Mouse (Mus musculus) fat pad, adult 2 months (tissue): ENCODE results near the gene Tet3.

ENCODE experiments used
- DNase-seq: peaks from one replicate; pipeline ENCODE4 v3.0.0-alpha.2; 2011; ENCODE audit warnings: low read depth, low spot score; ENCODE audit errors: extremely low read depth

The Tet3 gene

DNA sequence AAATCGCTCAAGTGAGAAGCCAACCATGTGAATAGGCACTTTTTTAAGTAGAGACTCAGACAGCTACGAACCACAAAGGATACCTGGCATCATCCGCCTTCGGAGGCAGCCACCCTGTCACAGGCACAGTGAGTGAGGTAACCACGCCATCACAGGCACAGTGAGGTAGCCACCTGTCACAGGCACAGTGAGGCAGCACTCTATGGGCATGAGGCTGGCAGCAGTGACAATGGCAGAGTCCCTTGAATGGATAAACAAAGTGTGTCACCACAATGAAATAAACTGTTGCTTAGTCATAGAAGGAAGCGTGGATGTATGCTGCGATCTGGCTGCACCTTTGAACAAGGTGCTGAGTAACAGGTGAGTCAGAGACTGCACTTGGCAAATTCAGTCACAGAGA, 19.7 kb upstream of the Tet3 start:
- no peak for DNase-seq

DNA sequence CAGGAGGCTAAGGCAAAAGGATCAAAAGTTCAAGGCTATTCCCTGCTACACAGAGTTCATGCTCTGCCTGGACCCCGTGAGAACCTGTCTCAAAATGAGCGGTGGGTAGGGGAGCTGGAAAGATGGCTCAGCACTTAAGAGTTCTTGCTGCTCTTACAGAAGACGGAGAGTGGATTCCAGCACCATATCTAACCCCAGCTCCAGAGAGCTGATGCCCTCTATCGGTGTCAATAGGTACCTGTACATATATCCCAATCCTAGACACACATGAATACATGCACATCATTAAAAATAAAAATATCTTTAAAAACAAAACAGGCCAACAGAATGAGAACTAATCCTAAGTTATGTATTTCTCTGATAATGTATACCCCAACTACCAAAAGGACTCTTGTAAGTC, 19.3 kb upstream of the Tet3 start:
- no peak for DNase-seq

DNA sequence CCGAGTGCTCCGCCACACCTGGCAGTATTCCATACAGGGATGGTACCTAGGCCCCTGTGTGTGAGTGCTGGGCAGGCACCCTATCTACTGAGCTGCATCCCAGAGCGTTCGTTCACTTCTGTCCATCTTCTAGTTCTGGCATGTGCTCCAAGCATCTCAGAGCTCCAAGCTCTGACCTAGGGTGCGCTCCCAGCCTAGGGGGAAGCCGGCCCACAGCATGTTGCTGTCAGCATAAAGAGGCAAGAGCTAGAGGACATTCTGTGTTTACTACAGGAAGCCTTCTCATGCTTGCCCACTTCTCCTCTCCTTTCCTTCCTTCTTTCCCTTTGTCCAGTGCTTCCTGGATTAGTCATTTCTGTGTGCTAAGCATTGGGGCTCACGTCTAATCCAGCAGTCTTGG, 16.5 kb upstream of the Tet3 start:
- DNase-seq = no peak

DNA sequence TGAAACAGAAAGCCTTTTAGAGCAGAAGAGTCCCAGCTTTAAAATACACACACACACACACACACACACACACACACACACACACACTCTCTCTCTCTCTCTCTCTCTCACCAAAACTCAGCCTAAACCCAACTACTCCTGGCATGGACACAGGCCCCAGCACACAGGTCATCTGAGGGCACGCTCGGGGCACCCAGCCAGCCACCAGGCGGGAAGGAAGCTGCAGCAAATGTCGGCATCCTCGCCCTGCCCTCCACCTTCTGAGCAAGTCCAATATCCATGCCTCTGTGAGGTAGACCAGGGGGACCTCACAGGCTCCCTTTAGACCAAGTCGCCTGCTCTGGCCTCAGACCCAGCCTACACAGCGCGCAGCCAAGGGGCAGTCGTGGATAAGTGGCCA, 14.4 kb upstream of the Tet3 start:
- no peak for DNase-seq

DNA sequence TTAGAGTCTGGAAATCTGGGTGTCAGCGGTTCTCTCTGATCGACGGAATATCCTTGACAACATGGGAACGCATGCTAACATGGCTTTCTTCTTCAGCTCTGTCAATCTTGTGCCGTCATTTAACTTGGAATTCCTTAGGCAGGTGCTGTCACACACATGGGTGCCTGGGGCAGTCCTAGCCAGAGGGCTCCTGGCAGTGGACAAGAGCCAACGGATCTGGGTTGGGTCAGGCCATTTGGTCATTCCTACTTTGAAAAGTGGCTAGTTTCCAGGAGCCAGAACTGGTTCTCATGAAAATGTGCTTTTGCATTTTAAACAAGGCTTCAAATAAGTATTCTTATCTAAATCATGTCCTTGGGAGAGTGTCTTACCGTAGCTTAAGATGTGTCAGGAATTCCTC, 12.9 kb upstream of the Tet3 start:
- DNase-seq = no peak

- no peak for DNase-seq
Measured at GRCm38 (mm10) chr6:83464011-83464410, 5.1 kb upstream of the Tet3 start.

DNA sequence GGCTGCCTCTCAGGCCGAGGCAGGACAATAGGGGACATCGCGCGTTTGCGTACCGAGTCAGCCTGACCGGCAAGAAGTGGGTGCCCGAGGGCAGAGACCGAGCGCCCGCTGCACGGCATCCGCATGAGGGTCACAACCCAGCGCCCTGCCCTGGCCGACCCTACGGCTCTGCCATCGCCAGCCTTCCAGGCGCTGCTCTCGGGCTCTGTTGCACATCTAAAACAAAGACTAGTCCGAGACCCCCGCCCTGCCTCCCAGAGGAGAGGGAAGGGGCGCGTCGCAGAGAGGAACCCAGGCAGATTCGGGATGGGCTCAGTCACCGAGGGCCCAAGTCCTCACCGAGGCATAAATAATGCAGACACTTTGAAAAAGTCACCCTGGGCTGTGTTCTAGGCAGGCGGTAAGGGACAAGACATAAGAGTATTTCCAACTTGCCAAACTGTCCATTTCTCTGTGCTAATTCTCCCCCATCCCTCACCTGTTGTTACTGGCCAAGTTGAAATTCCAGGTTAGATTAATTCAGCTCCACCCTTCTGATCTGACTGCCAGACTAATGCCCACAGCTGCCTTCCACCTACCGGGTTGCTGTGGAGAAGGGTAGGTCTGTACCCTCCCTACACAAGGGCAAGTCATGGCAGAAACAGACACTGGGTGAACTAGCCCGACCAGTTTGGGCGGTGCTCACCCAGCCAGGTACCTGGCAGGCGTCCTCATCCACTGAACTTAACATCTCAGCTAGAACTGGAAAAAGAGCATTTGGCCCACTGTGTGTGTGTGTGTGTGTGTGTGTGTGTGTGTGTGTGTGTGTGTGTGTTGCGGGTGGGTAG, 1.7 kb downstream of the Tet3 start:
- DNase-seq = peak; percentile 98

GRCm38 (mm10) chr6:83456131-83456983, 2.5 kb downstream of the Tet3 start:
- DNase-seq = no peak

GRCm38 (mm10) chr6:83455328-83456130, 3.4 kb downstream of the Tet3 start:
- DNase-seq = no peak

DNA sequence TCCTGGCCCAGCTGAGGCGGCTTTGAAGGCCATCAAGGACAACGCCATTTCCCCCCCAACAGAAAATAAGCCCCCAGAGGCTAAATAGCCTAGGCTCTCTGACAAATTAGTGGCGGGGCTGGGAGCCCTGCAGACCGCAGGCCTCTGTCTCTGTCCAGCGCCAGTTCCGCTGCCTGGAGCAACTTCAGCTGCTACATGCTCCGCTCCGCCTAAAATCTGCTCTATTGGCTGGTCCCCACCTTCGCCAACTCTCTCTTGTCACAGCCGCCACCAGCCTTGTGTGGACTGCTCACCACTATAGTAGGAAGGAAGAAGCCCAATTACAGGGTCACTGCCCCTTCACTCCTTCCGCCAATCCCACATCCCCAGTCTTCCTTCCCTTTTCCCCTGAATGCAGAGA, 5.2 kb downstream of the Tet3 start:
- no peak for DNase-seq

GRCm38 (mm10) chr6:83450451-83451303, 8.2 kb downstream of the Tet3 start:
- no peak for DNase-seq

GRCm38 (mm10) chr6:83449440-83449839, 9.4 kb downstream of the Tet3 start:
- DNase-seq = no peak

GRCm38 (mm10) chr6:83448911-83449310, 10.0 kb downstream of the Tet3 start:
- no peak for DNase-seq

- no peak for DNase-seq
Measured at GRCm38 (mm10) chr6:83447031-83447430, 11.9 kb downstream of the Tet3 start.

DNA sequence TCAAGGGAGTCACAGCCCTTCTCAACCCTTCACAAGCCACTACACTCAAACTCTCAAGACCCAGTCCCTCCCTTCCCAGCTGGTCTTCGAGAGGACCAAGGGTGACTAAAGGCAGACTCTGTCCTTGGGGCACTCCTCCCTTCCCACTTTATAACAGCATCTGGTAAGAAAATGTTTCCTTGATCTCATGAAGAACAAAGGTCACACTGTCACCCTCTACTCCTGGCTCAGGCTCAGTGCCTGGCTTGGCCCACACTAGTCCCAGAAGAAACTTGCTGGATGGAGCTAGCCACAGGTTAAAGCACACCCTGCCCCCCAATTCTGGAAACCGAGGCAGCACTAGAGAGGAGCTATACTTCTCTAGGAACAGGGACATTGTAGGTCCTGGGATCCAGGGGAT, 13.1 kb downstream of the Tet3 start:
- no peak for DNase-seq

GRCm38 (mm10) chr6:83443441-83444340, 15.2 kb downstream of the Tet3 start:
- DNase-seq = no peak

GRCm38 (mm10) chr6:83442639-83443038, 16.2 kb downstream of the Tet3 start:
- DNase-seq = no peak

- DNase-seq = no peak
Measured at GRCm38 (mm10) chr6:83441259-83442061, 17.4 kb downstream of the Tet3 start.
